Mouse (Mus musculus) thymus, postnatal 10 days (tissue): ENCODE data around the gene Spns1.
A peak's percentile ranks its signal among the peaks of the same experiment; 100 is the strongest.
"Not testable (repeated sequence)": the region's sequence is repeated elsewhere in the genome, so short reads cannot be mapped to it uniquely, and the experiment has no call there.

Source experiments
- DNase-seq, 2 experiments: peaks; one replicate each; pipeline ENCODE4 v3.0.0; 2021; ENCODE audit warnings: low spot score in 2 of 2

The Spns1 gene

GRCm38 (mm10) chr7:126338906-126339305, 38.3 kb downstream of the Spns1 start:
- no peak for DNase-seq

- no peak for DNase-seq
Measured at GRCm38 (mm10) chr7:126335556-126335955, 41.7 kb downstream of the Spns1 start.

DNA sequence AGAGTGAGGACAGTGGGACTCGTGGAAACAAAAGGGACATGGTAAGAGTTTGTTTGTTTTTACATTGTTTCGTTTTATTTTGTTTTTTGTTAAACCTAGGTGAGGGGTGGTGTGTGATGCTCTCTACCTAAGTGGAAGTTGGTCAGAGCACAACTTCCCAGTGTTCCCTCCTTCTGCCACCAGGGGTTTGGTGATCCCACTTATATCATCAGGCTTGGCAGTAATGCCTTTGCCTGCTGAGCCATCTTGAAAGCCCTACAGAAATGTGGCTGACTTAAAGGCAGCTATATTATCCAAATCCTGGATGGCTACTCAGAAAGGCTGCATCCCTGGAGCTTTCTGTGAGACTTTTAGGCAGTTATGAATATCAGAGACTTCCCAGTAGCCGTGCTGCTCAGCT, 44.6 kb downstream of the Spns1 start:
- DNase-seq = no peak

- no peak for DNase-seq
Measured at GRCm38 (mm10) chr7:126330693-126331092, 46.6 kb downstream of the Spns1 start.

GRCm38 (mm10) chr7:126329907-126330645, 47.2 kb downstream of the Spns1 start:
- no peak for DNase-seq

- DNase-seq = not testable (repeated sequence)
Measured at GRCm38 (mm10) chr7:126328848-126329247, 48.4 kb downstream of the Spns1 start.

GRCm38 (mm10) chr7:126325576-126326273, 51.5 kb downstream of the Spns1 start:
- DNase-seq = not testable (repeated sequence)

- DNase-seq = no peak
Measured at GRCm38 (mm10) chr7:126324791-126325190, 52.5 kb downstream of the Spns1 start.

- DNase-seq = peak; percentile 76 to 88
Measured at GRCm38 (mm10) chr7:126323729-126324128, 53.5 kb downstream of the Spns1 start.
